In the genomic region with DNA sequence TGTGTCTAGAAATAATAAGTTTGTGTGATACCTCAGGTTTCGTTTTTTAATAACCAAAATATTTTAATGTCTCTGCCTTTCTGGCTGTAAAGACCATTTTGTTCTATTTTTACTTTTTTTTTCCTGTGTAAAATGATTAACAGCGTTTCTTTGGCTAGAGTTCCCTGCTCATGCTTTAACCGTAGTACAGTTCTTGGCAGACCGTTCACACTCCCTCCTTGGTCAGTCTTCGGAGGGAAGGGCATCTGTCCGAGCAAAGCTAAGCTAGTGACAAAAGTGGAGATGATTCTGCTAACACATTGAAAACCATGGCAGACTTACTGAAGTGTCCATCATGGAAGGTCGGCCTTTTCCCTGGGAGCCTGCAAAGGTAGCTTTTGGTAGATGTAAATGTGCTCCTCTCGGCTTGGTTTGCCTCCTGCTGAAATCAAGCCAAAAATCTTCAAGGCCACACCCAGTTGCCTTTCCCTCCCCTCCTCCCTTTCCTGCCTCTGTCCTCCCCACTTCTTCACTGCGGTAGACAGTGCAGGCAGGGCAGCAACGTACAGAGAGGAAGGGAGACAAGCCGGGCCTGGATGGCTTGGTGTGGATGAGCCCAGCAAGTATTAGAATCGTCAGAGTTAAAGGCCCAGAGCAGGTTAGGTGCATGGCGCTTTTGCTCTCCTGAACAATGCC, we compare ENCODE assay signal across 17 mouse cellular contexts.
DNase-seq lines count a peak whose midpoint lies in the region; ATAC-seq lines count a peak whose summit lies in the region.
"Had no signal": no experiment of that assay in that cellular context is flagged by ENCODE, and none has a peak within 500 bp of the region (broad histone marks: within the 10 kb centered on the region; RNA-seq: fewer than 3 reads in every experiment).

No protein-coding gene starts in this region.

- no peaks in the 10 kb centered on the region for H3K36me3 ChIP-seq in hindbrain, embryonic 10.5 days
- H3K36me3 ChIP-seq in hindbrain, embryonic 14.5 days (replicated peaks; ENCODE audit: control insufficient read depth, insufficient read depth): 0 out of 2 replicates have a peak, but pooled peaks cover 5% of the 10 kb centered on the region
- no peaks in the 10 kb centered on the region for H3K36me3 ChIP-seq in megakaryocyte, embryonic 14.5 days (replicated peaks; ENCODE audit: low read length)
- no peaks in the 10 kb centered on the region for H3K36me3 ChIP-seq in limb, embryonic 15.5 days
- H3K36me3 ChIP-seq in liver, embryonic 12.5 days: no peaks in the 10 kb centered on the region
- H3K36me3 ChIP-seq: limb, embryonic 12.5 days; neural tube, embryonic 15.5 days had no signal

- no peak overlapping the region for H3K4me2 ChIP-seq in hindbrain, embryonic 14.5 days (replicated peaks)
- no peak overlapping the region for H3K4me2 ChIP-seq in limb, embryonic 15.5 days
- no peak overlapping the region for H3K4me2 ChIP-seq in liver, embryonic 12.5 days
- H3K4me2 ChIP-seq: limb, embryonic 12.5 days; neural tube, embryonic 15.5 days had no signal

- no peak overlapping the region for H3K9ac ChIP-seq in hindbrain, embryonic 14.5 days
- no peak overlapping the region for H3K9ac ChIP-seq in limb, embryonic 15.5 days
- H3K9ac ChIP-seq in liver, embryonic 12.5 days: no peak overlapping the region
- H3K9ac ChIP-seq: limb, embryonic 12.5 days; neural tube, embryonic 15.5 days had no signal

- DNase-seq in hindbrain, embryonic 10.5 days (ENCODE audit: low spot score): no peak
- no peak for DNase-seq in hindbrain, embryonic 14.5 days (ENCODE audit: low spot score)
- DNase-seq in adipocyte (ENCODE audit: low spot score): peak; percentile 18
- no peak for DNase-seq in retina, postnatal 1 day
- DNase-seq: cerebellum, adult 8-10 months; embryo, embryonic 11 days; heart, postnatal 14 days; lung, adult 2 months; right cerebral cortex, postnatal 14 days; thymus, postnatal 36 days had no signal

- ATAC-seq in hindbrain, embryonic 14.5 days (ENCODE audit: low FRiP score): no peak
- no peak for ATAC-seq in megakaryocyte, adult 5-6 weeks (ENCODE audit: poor library complexity, severe bottlenecking)
- ATAC-seq in limb, embryonic 15.5 days (ENCODE audit: insufficient number of reproducible peaks, low FRiP score, low TSS enrichment, low read depth): no peak
- ATAC-seq in liver, embryonic 12.5 days: no peak
- ATAC-seq: intestine, embryonic 16.5 days had no signal

- no peaks in the 10 kb centered on the region for H3K9me3 ChIP-seq in hindbrain, embryonic 10.5 days
- H3K9me3 ChIP-seq in hindbrain, embryonic 14.5 days (ENCODE audit: control insufficient read depth, low read length): no peaks in the 10 kb centered on the region
- H3K9me3 ChIP-seq in megakaryocyte, embryonic 14.5 days: no peaks in the 10 kb centered on the region
- H3K9me3 ChIP-seq in limb, embryonic 15.5 days: no peaks in the 10 kb centered on the region
- H3K9me3 ChIP-seq in liver, embryonic 12.5 days (replicated peaks): 0 out of 2 replicates have a peak, but pooled peaks cover 4% of the 10 kb centered on the region
- H3K9me3 ChIP-seq: limb, embryonic 12.5 days; neural tube, embryonic 15.5 days had no signal

- WGBS in hindbrain, embryonic 10.5 days: 83% methylated on average over 13 of the region's 13 CpGs
- WGBS in hindbrain, embryonic 14.5 days: 78% methylated on average over 13 of the region's 13 CpGs
- 49% methylated on average over 12 of the region's 13 CpGs for WGBS in limb, embryonic 15.5 days
- WGBS in liver, embryonic 12.5 days (ENCODE audit: insufficient replicate concordance): 69% methylated on average over 13 of the region's 13 CpGs

- H3K27ac ChIP-seq in hindbrain, embryonic 10.5 days: 0 out of 2 replicates have a peak overlapping the region, but pooled peaks have one; percentile 29
- no peak overlapping the region for H3K27ac ChIP-seq in hindbrain, embryonic 14.5 days
- peak overlapping the region; percentile 81 for H3K27ac ChIP-seq in limb, embryonic 15.5 days
- H3K27ac ChIP-seq in liver, embryonic 12.5 days: no peak overlapping the region
- H3K27ac ChIP-seq: limb, embryonic 12.5 days; neural tube, embryonic 15.5 days had no signal

- peaks cover 10% of the 10 kb centered on the region for H3K4me1 ChIP-seq in hindbrain, embryonic 10.5 days (replicated peaks)
- peaks cover 7% of the 10 kb centered on the region for H3K4me1 ChIP-seq in hindbrain, embryonic 14.5 days (replicated peaks; ENCODE audit: control insufficient read depth, insufficient read depth, low read length)
- H3K4me1 ChIP-seq in megakaryocyte, embryonic 14.5 days: peaks cover 41% of the 10 kb centered on the region
- H3K4me1 ChIP-seq in limb, embryonic 15.5 days: peaks cover 37% of the 10 kb centered on the region
- H3K4me1 ChIP-seq in liver, embryonic 12.5 days: no peaks in the 10 kb centered on the region

- no peak overlapping the region for H3K4me3 ChIP-seq in hindbrain, embryonic 10.5 days
- H3K4me3 ChIP-seq in hindbrain, embryonic 14.5 days (replicated peaks; ENCODE audit: low read length): no peak overlapping the region
- H3K4me3 ChIP-seq in megakaryocyte, embryonic 14.5 days (replicated peaks): peak overlapping the region; percentile 44
- no peak overlapping the region for H3K4me3 ChIP-seq in limb, embryonic 15.5 days
- no peak overlapping the region for H3K4me3 ChIP-seq in liver, embryonic 12.5 days
- H3K4me3 ChIP-seq: limb, embryonic 12.5 days; neural tube, embryonic 15.5 days had no signal

- H3K27me3 ChIP-seq in hindbrain, embryonic 10.5 days (ENCODE audit: insufficient read depth, poor library complexity, severe bottlenecking): no peaks in the 10 kb centered on the region
- H3K27me3 ChIP-seq in hindbrain, embryonic 14.5 days (ENCODE audit: control insufficient read depth, insufficient read depth, low read length): no peaks in the 10 kb centered on the region
- no peaks in the 10 kb centered on the region for H3K27me3 ChIP-seq in megakaryocyte, embryonic 14.5 days (replicated peaks)
- H3K27me3 ChIP-seq in limb, embryonic 15.5 days: no peaks in the 10 kb centered on the region
- H3K27me3 ChIP-seq in liver, embryonic 12.5 days (replicated peaks): no peaks in the 10 kb centered on the region
- H3K27me3 ChIP-seq: limb, embryonic 12.5 days; neural tube, embryonic 15.5 days had no signal

Comparison
In these comparisons a context has a peak if more than half of its experiments do, and no peak if none do; other contexts are left out.
1. H3K27ac ChIP-seq: peak in hindbrain, embryonic 10.5 days (single experiment) and limb, embryonic 15.5 days (single experiment); none in hindbrain, embryonic 14.5 days (single experiment) and liver, embryonic 12.5 days (single experiment).